Comparison of ENCODE assay signal across 13 mouse cellular contexts in genomic region chr5:100345118-100345517, GRCm38 (mm10).
DNase-seq lines count a peak whose midpoint lies in the region; ATAC-seq and TF ChIP-seq lines count a peak whose summit lies in the region.
"Had no signal": no experiment of that assay in that cellular context is flagged by ENCODE, and none has a peak within 500 bp of the region (broad histone marks: within the 10 kb centered on the region; RNA-seq: fewer than 3 reads in every experiment).

No protein-coding gene starts in this region.

- TF ChIP-seq CTCF in heart, adult 2 months (IDR thresholded peaks at IDR 0.05): peak; percentile 57
- peak; percentile 51 for TF ChIP-seq CTCF in midbrain, postnatal 0 days (IDR thresholded peaks at IDR 0.05)
- TF ChIP-seq CTCF in bone marrow, adult 2 months (IDR thresholded peaks at IDR 0.05; ENCODE audit: control insufficient read depth, insufficient read depth, low read length): peak; percentile 61

- H3K79me2 ChIP-seq in heart, adult 2 months (replicated peaks; ENCODE audit: control insufficient read depth, insufficient read depth, low read length): no peaks in the 10 kb centered on the region

- no peak overlapping the region for H3K27ac ChIP-seq in heart, adult 2 months
- H3K27ac ChIP-seq in heart, embryonic 10.5 days: no peak overlapping the region
- H3K27ac ChIP-seq in midbrain, postnatal 0 days (ENCODE audit: low read depth, low read length): no peak overlapping the region
- H3K27ac ChIP-seq in midbrain, embryonic 15.5 days: no peak overlapping the region
- H3K27ac ChIP-seq in bone marrow, adult 2 months (ENCODE audit: control insufficient read depth, insufficient read depth, low read depth, low read length, poor library complexity): no peak overlapping the region
- H3K27ac ChIP-seq: hindbrain, embryonic 14.5 days; limb, embryonic 12.5 days; neural tube, embryonic 12.5 days had no signal

- H3K4me2 ChIP-seq in midbrain, postnatal 0 days (ENCODE audit: low read depth, low read length, poor library complexity, severe bottlenecking): no peak overlapping the region
- no peak overlapping the region for H3K4me2 ChIP-seq in midbrain, embryonic 15.5 days
- H3K4me2 ChIP-seq: hindbrain, embryonic 14.5 days; limb, embryonic 12.5 days; neural tube, embryonic 12.5 days had no signal

- H3K36me3 ChIP-seq in heart, adult 2 months (ENCODE audit: control insufficient read depth, insufficient read depth, low read length): no peaks in the 10 kb centered on the region
- H3K36me3 ChIP-seq in heart, embryonic 10.5 days: no peaks in the 10 kb centered on the region
- no peaks in the 10 kb centered on the region for H3K36me3 ChIP-seq in midbrain, postnatal 0 days (ENCODE audit: insufficient read depth, low read length)
- H3K36me3 ChIP-seq in midbrain, embryonic 15.5 days (replicated peaks): no peaks in the 10 kb centered on the region
- H3K36me3 ChIP-seq: limb, embryonic 12.5 days; neural tube, embryonic 12.5 days had no signal

- 97% methylated on average over 1 of the region's 1 CpGs for WGBS in heart, adult 2 months
- WGBS in heart, embryonic 10.5 days: 94% methylated on average over 1 of the region's 1 CpGs
- WGBS in midbrain, postnatal 0 days: 100% methylated on average over 1 of the region's 1 CpGs
- 98% methylated on average over 1 of the region's 1 CpGs for WGBS in midbrain, embryonic 15.5 days
- 83% methylated on average over 1 of the region's 1 CpGs for WGBS in bone marrow, adult 2 months

- H3K9ac ChIP-seq in heart, adult 2 months (ENCODE audit: low read depth, low read length): no peak overlapping the region
- no peak overlapping the region for H3K9ac ChIP-seq in midbrain, postnatal 0 days (replicated peaks; ENCODE audit: low read length, poor library complexity, severe bottlenecking)
- H3K9ac ChIP-seq in midbrain, embryonic 15.5 days: no peak overlapping the region
- H3K9ac ChIP-seq: hindbrain, embryonic 14.5 days; limb, embryonic 12.5 days; neural tube, embryonic 12.5 days had no signal

- no peak for TF ChIP-seq POLR2A in heart, adult 2 months (IDR thresholded peaks at IDR 0.05; ENCODE audit: insufficient read depth, low read depth, low read length)
- no peak for TF ChIP-seq POLR2A in bone marrow, adult 2 months (IDR thresholded peaks at IDR 0.05; ENCODE audit: borderline replicate concordance, control insufficient read depth, low read depth, low read length)

- H3K4me1 ChIP-seq in heart, adult 2 months (ENCODE audit: control insufficient read depth, insufficient read depth, low read length): no peaks in the 10 kb centered on the region
- H3K4me1 ChIP-seq in heart, embryonic 10.5 days: peaks cover 23% of the 10 kb centered on the region
- no peaks in the 10 kb centered on the region; the same call in 1 of the 2 replicates for H3K4me1 ChIP-seq in midbrain, postnatal 0 days (ENCODE audit: insufficient read depth, low read length)
- peaks cover 10% of the 10 kb centered on the region; the same call in 1 of the 2 replicates for H3K4me1 ChIP-seq in midbrain, embryonic 15.5 days
- no peaks in the 10 kb centered on the region for H3K4me1 ChIP-seq in bone marrow, adult 2 months (ENCODE audit: control insufficient read depth, insufficient read depth, low read length)
- H3K4me1 ChIP-seq: limb, embryonic 12.5 days; neural tube, embryonic 12.5 days had no signal

- no peak overlapping the region for H3K4me3 ChIP-seq in heart, adult 2 months
- no peak overlapping the region for H3K4me3 ChIP-seq in heart, embryonic 10.5 days
- H3K4me3 ChIP-seq in midbrain, postnatal 0 days (ENCODE audit: low read depth, low read length): no peak overlapping the region
- no peak overlapping the region for H3K4me3 ChIP-seq in midbrain, embryonic 15.5 days
- no peak overlapping the region for H3K4me3 ChIP-seq in bone marrow, adult 2 months (replicated peaks; ENCODE audit: control insufficient read depth, low read depth, low read length)
- H3K4me3 ChIP-seq: limb, embryonic 12.5 days; neural tube, embryonic 12.5 days had no signal

- no peak for DNase-seq in heart, adult 2 months
- no peak for DNase-seq in heart, embryonic 10.5 days (ENCODE audit: low spot score)
- no peak for DNase-seq in midbrain, postnatal 0 days (ENCODE audit: low spot score)
- DNase-seq in thymus, postnatal 36 days: peak; percentile 18 to 25
- DNase-seq in heart, postnatal 25 days (ENCODE audit: low spot score): no peak
- no peak for DNase-seq in cerebellum, postnatal 36 days
- DNase-seq: cerebellum, postnatal 25 days; gastrocnemius, postnatal 36 days had no signal

- no peaks in the 10 kb centered on the region for H3K9me3 ChIP-seq in heart, embryonic 10.5 days
- no peaks in the 10 kb centered on the region for H3K9me3 ChIP-seq in midbrain, postnatal 0 days (ENCODE audit: low read length)
- H3K9me3 ChIP-seq in midbrain, embryonic 15.5 days: no peaks in the 10 kb centered on the region
- H3K9me3 ChIP-seq: limb, embryonic 12.5 days; neural tube, embryonic 12.5 days had no signal

- H3K27me3 ChIP-seq in heart, adult 2 months (ENCODE audit: control insufficient read depth, insufficient read depth, low read length): no peaks in the 10 kb centered on the region
- H3K27me3 ChIP-seq in heart, embryonic 10.5 days (ENCODE audit: insufficient read depth, poor library complexity, severe bottlenecking): no peaks in the 10 kb centered on the region
- no peaks in the 10 kb centered on the region for H3K27me3 ChIP-seq in midbrain, postnatal 0 days (ENCODE audit: insufficient read depth, low read length)
- no peaks in the 10 kb centered on the region for H3K27me3 ChIP-seq in midbrain, embryonic 15.5 days (replicated peaks)
- H3K27me3 ChIP-seq: limb, embryonic 12.5 days; neural tube, embryonic 12.5 days had no signal

- TF ChIP-seq EP300 in heart, adult 2 months (IDR thresholded peaks at IDR 0.05; ENCODE audit: insufficient read depth, low read depth, low read length): no peak

- intact Hi-C loops in heart, adult 2 months (cut with DNase I): no loop called here
- intact Hi-C loops in heart, postnatal 25 days (cut with DNase I): no loop called here

- ATAC-seq in midbrain, postnatal 0 days (ENCODE audit: low FRiP score): no peak
- ATAC-seq in midbrain, embryonic 15.5 days (replicated peaks): no peak

Comparison
In these comparisons a context has a peak if more than half of its experiments do, and no peak if none do; other contexts are left out.
1. DNase-seq: peak in thymus, postnatal 36 days (2 of 2); none in heart, adult 2 months (0 of 2), heart, embryonic 10.5 days (single experiment), midbrain, postnatal 0 days (single experiment), heart, postnatal 25 days (single experiment) and cerebellum, postnatal 36 days (0 of 2).
2. Peak in every context shown above with its lines, with median percentiles within 50 percentile points of each other: CTCF ChIP-seq.